Mouse (Mus musculus) adrenal gland, postnatal 4 days (tissue): Measurements from ENCODE around the gene Hba-a1. TPM values are rescaled to one million over a fixed set of nuclear protein-coding genes. Genes with fewer than 3 reads are reported as not detected.
"Not testable (repeated sequence)": the region's sequence is repeated elsewhere in the genome, so short reads cannot be mapped to it uniquely, and the experiment has no call there.

ENCODE experiments used
- DNase-seq, 2 experiments: peaks; one replicate each; pipeline ENCODE4 v3.0.0; 2021 to 2022; ENCODE audit warnings: low spot score in 2 of 2, mixed read lengths in 2 of 2
- total RNA-seq, 2 experiments: library from RNA; stranded (reverse); gene quantifications; 2 replicates each; pipeline ENCODE4 v1.2.3; 2021

Hba-a1 gene
- total RNA-seq, 2 experiments from 2014 or later, result 4,498 to 5,274 TPM

DNA sequence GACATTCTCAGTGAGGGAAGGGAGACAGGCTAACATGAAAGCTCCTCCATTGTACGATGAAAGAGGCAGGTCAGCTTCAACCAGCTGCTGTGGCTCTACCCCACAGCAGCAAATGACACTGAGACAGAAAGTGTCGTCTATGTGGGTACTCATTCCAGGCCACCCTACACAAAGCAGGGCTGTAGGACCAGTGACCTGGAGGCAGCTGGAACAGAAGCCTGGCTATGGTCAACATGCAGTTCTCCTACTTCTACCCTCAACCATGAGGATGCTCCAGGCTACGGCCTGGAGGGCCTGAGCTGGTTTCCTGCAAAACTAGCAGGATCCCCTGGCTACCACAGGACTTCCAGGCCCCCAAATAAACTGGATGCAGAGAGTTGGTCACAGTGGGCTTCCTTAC lies 26.7 kb upstream of the Hba-a1 start:
- no peak for DNase-seq

DNA sequence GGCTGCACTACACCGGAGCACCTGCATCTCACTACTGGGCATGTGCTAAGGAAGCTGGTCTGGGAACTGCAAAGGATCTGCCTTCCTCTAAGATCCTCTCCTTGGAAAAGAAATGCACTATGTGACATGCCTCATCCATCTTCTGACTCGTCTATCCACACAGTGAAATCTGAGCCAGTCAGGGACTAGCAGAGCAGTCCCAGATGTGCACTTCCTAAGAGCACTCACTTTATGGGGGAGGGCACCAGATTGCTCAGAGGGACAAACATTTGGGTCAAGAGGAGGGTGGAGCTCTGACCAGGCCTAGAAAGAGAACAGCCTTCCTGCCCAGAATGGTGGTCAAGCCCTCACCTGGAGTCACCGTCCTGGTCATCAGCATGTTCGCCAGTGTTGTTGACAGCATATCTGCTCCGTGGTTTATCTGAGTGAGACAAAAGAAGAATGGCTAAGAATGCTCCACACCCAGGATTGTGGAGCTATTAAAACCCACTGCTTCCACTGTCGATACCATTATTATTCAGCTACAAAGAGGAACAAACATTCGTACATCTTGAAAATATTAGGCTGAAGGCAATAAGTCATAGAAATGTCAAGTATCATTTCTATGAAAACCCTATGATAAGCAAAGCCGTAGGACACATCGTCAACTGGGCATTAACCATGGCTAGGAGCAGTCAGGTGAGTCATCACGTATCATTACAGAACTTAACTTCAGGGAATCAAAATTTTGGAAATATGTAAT lies 20.5 kb upstream of the Hba-a1 start:
- DNase-seq, result no peak

DNA sequence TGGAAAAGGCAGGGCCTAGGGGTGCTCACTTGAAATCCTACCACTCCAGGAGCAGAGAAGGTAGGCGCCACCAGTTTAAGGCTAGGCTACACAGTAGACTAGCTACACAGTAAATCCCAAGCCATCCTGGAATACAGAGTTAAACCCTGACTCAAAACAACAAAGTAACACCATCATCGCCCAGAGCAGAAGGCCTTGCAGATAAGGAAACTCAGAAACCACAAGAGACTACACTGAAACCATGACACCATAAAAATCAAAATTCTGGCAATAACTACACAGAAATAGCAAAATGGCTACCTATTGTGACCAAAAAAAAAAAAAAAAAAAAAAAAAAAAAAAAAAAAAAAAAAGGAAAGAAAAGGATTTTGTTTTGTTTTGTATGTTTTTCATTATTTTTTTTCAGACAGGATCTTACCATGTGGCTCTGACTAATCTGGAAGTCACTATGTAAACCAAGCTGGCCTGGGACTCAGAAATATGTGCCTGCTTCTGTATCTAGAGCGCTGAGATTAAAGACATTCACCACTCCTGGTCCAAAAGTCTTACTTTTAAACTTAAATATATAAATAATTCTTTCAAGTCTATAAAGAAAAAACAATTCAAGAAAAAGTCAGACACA lies 18.1 kb upstream of the Hba-a1 start:
- no peak for DNase-seq

DNA sequence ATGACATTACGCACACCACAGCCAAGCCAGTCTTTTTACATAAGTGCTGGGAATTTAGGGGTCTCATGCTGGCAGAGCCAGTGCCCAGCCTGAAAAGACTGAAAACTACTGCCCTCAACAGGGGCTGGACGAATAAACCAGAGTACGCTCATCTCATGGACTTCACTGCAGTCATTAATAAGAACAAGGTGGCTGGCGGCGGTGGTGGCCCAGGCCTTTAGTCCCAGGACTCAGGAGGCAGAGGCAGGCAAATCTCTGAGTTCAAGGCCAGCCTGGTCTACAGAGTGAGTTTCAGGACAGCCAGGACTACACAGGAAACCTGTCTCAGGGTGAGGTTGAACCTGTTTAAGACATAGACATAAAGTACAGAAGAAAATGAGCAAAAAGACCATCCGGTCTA lies 17.1 kb upstream of the Hba-a1 start:
- DNase-seq, result no peak

GRCm38 (mm10) chr11:32266776-32267175 lies 16.5 kb upstream of the Hba-a1 start:
- DNase-seq, result no peak

GRCm38 (mm10) chr11:32267188-32267884 lies 16.0 kb upstream of the Hba-a1 start, which contains the start of gene Nprl3:
Gene Nprl3 (minus strand): TSS chr11:32267707.
- peak; percentile 91 to 92 for DNase-seq

DNA sequence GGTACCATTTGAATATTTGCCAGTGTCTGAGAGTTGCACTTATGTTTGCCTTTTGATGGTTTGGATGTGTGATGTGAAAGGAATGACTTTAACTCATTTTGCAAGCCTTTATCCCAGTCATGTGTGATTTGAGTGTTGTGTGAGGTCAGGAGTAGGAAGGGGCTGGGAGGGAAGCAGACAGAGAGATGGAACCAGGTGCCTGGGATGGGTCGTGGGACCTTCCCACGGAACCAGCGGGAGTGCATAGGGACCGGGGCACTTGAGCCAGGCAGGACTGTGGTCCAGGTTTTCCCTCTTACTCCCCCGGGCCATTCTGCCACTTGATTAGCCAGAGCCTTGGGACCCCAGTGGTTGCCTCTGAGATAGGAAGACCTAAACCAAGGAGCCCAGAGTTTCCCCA lies 15.3 kb upstream of the Hba-a1 start:
- no peak for DNase-seq

DNA sequence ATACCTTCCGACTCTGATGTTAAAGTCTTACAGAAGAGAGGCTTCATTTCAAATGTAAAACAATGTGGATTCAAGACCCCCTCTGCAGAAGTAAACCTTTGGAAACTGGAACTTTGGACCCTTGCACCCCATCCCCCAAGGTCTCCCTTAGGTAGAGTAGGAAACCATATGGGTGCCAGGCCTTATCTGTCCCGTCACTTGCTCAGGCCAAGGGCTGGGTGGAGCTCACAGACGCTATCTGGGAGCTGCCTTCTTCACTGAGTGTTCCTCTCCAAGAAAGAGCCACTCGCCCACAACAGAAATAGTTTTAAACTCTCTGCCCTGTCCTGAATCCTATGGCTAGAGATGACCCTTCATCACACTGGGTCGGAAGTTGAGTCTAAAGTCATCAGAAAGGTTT lies 14.4 kb upstream of the Hba-a1 start:
- DNase-seq, result no peak

GRCm38 (mm10) chr11:32271178-32271577 lies 12.1 kb upstream of the Hba-a1 start:
- DNase-seq, result no peak

GRCm38 (mm10) chr11:32276347-32276746 lies 7.0 kb upstream of the Hba-a1 start, which contains the start of gene Hba-x:
Gene Hba-x (plus strand): TSS chr11:32276400.
- no peak for DNase-seq

DNA sequence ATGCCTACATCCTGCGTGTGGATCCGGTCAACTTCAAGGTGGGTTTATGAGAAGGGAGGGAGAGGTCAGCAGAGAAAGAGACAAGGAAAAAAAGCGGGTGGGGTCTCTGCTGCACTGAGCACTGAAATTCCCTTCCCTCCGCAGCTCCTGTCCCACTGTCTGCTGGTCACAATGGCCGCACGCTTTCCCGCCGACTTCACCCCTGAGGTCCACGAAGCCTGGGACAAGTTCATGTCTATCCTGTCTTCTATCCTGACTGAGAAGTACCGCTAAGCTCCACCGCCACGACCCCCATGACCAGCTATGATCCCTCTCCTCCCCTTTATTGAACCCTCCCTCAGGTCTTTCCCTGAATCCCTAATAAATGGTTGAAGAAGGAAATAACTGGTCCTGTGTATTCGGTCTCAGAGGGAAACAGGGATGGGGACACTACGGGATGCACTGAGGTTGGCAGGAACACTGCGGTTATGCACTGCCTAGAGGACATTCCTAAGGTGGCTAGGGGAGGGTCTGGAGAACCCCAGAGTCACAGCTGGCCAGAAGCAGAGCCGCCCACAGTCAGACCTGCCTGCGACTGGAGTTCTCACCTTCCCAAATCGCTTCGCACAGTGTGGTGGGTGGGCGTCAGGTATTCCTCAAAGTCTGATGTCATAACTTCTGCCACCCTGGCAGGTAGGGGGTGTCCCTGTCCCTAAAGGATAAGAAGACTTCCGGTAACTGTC lies 5.4 kb upstream of the Hba-a1 start:
- no peak for DNase-seq

GRCm38 (mm10) chr11:32278458-32278957 lies 4.8 kb upstream of the Hba-a1 start:
- no peak for DNase-seq

- no peak for DNase-seq
Measured at GRCm38 (mm10) chr11:32280646-32281045, 2.7 kb upstream of the Hba-a1 start.

GRCm38 (mm10) chr11:32281416-32282144 lies 1.7 kb upstream of the Hba-a1 start:
- DNase-seq, result no peak

DNA sequence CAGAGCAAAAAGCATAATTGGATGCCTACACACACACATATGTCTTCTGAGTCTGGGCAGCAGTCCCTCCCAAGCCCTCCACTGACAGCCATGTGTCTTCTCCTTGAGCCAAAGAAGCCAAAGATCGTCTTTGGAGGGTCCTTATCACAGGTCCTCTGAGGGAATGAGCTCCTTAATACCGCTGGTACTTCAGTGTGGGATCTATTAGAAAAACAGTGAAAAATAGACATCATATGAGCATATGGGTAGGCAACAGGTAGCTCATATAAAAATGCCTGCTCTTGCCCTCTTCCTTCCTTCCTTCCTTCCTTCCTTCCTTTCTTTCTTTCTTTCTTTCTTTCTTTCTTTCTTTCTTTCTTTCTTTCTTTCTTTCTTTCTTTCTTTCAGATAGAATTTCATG lies 1.3 kb downstream of the Hba-a1 start:
- DNase-seq, result not testable (repeated sequence)

DNA sequence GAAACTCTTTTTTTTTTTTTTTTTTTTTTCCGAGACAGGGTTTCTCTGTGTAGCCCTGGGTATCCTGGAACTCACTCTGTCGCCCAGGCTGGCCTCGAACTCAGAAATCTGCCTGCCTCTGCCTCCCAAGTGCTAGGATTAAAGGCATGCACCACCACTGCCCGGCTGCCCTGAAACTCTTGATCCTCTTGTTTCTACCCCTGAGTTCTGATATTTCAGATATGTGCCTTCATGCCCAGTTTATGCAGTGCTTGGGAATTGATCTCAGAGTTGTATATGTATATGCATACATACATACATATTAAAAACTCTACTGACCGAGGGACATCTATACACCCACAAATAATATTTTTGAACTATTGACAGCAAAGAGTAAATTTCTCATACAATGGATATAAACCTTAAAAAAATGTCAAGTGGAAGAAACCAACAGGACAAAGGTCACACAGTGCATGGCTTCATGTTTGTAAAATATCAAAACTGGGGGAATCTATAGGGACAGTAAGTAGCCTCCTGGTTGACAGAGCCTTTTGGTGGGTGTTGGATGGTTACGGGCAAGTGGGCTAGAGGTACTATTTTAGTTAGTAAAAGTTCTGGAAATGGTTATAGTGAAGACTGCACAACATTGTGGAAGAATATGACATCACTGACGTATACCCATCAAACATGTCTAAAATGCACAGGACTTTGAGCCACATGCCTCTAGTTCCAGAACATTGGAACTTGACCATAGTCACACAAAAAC lies 1.9 kb downstream of the Hba-a1 start:
- no peak for DNase-seq

- not testable (repeated sequence) for DNase-seq
Measured at GRCm38 (mm10) chr11:32285887-32286286, 2.6 kb downstream of the Hba-a1 start.

GRCm38 (mm10) chr11:32286695-32287492 lies 3.6 kb downstream of the Hba-a1 start, which contains the start of gene Hbq1b:
Gene Hbq1b (plus strand): TSS chr11:32286965.
- peak; percentile 41 to 52 for DNase-seq

- DNase-seq, result no peak
Measured at GRCm38 (mm10) chr11:32287493-32287825, 4.1 kb downstream of the Hba-a1 start.
